Mouse (Mus musculus) liver, postnatal 0 days (tissue): ENCODE results near the gene Arhgap30. TPM values are rescaled to one million over a fixed set of nuclear protein-coding genes. Genes with fewer than 3 reads are reported as not detected.

Experiments
- ATAC-seq: fragments of 200-750 bp; cut with Nextera tagmentation; 2 replicates; pipeline ENCODE4 v1.8.0; 2017; ENCODE audit warnings: mild to moderate bottlenecking, moderate library complexity
- DNase-seq: peaks from one replicate; pipeline ENCODE4 v3.0.0-alpha.2; 2016
- H3K27ac ChIP-seq: fragments of 300-500 bp; sonication (generic); 2 replicates; pipeline ENCODE4 v1.5.1; 2014; ENCODE audit warnings: antibody characterized with exemption, moderate library complexity, mild to moderate bottlenecking, low read depth
- H3K27me3 ChIP-seq: fragments of 300-500 bp; sonication (generic); 2 replicates; pipeline ENCODE4 v1.6.1; 2014; ENCODE audit warnings: low read length, control low read depth, mixed read lengths; ENCODE audit not compliant: insufficient read depth
- H3K36me3 ChIP-seq: fragments of 300-500 bp; sonication (generic); replicated peaks from 2 replicates; pipeline ENCODE4 v1.6.1; 2014; ENCODE audit warnings: mild to moderate bottlenecking, control low read depth, low read length, moderate library complexity, mixed read lengths; ENCODE audit not compliant: insufficient read depth
- H3K4me1 ChIP-seq: fragments of 300-500 bp; sonication (generic); 2 replicates; pipeline ENCODE4 v1.6.1; 2014; ENCODE audit warnings: antibody characterized with exemption, mild to moderate bottlenecking, control low read depth; ENCODE audit not compliant: insufficient read depth
- H3K4me2 ChIP-seq: fragments of 300-500 bp; sonication (generic); 2 replicates; pipeline ENCODE4 v1.6.1; 2014; ENCODE audit warnings: low read depth, mild to moderate bottlenecking, low read length, moderate library complexity, mixed read lengths
- H3K4me3 ChIP-seq: fragments of 300-500 bp; sonication (generic); 2 replicates; pipeline ENCODE4 v1.5.1; 2014; ENCODE audit warnings: low read depth, low read length
- H3K9ac ChIP-seq: fragments of 300-500 bp; sonication (generic); replicated peaks from 2 replicates; pipeline ENCODE4 v1.6.1; 2014; ENCODE audit warnings: mild to moderate bottlenecking, moderate library complexity
- H3K9me3 ChIP-seq: fragments of 300-500 bp; sonication (generic); 2 replicates; pipeline ENCODE4 v1.6.1; 2016; ENCODE audit warnings: mild to moderate bottlenecking, control low read depth, low read length, mixed read lengths
- CTCF ChIP-seq: sonication (generic); IDR thresholded peaks from 2 replicates; pipeline ENCODE4 v1.5.1; 2016; ENCODE audit warnings: antibody characterized with exemption, low read depth
- EP300 ChIP-seq: IDR thresholded peaks from 2 replicates; pipeline ENCODE4 v1.6.1; 2016; ENCODE audit warnings: antibody characterized with exemption, low read depth, mild to moderate bottlenecking
- WGBS: fragments of 180-500 bp; shearing (Covaris S2); extraction: QIAGEN DNeasy Blood & Tissue Kit; methylation state at CpG from one replicate; pipeline ENCODE4 v1.1.7; 2014; ENCODE audit not compliant: insufficient replicate concordance; 5-methylcytosine and 5-hydroxymethylcytosine counted together
- polyA plus RNA-seq: library from polyadenylated mRNA; unstranded; fragments of >200 nt; fragmentation: Nextera tagmentation; extraction: Ambion mirVana; gene quantifications from 2 replicates; pipeline ENCODE4 v1.2.1, GENCODE M21; 2015

Gene Arhgap30
- polyA plus RNA-seq, 1 experiment from 2014 or later: 7.0 TPM

DNA sequence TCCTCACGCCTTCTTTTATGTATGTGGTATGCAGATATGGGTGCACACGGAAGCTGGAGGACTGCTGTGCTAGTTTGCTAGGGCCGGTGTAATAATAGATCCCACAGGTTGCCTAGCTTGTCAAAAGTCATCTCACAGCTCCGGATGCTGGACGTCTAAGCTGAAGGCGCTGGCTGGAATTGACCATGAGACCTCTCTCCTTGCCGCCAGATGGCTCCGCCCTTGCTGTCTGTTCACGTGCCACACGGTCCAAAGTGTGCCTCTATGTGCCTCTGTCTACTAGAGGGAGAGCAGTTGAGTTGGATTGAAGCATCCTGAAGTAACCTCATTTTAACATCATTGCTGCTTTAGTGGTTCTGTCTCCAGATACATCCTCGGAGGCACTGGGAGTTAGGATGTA, 61.3 kb downstream of the Arhgap30 start:
- DNase-seq: no peak
- no peak for ATAC-seq
- WGBS: 72% methylated on average over 11 of the region's 11 CpGs
- peaks cover 19% of the 10 kb centered on the region for H3K4me1 ChIP-seq
- no peaks in the 10 kb centered on the region for H3K27me3 ChIP-seq
- H3K27ac ChIP-seq: no peak overlapping the region
- H3K9ac ChIP-seq: no peak overlapping the region
- H3K4me2 ChIP-seq: no peak overlapping the region
- no peak overlapping the region for H3K4me3 ChIP-seq
- TF ChIP-seq EP300 (no peak), CTCF (no peak)
- no peaks in the 10 kb centered on the region for H3K36me3 ChIP-seq
- no peaks in the 10 kb centered on the region for H3K9me3 ChIP-seq

- WGBS: 60% methylated on average over 10 of the region's 10 CpGs
- Histone ChIP-seq H3K27me3 (no peaks in the 10 kb centered on the region), H3K27ac (0 out of 2 replicates have a peak overlapping the region, but pooled peaks have one; percentile 19), H3K9me3 (no peaks in the 10 kb centered on the region), H3K4me2 (no peak overlapping the region), H3K36me3 (no peaks in the 10 kb centered on the region), H3K4me1 (peaks cover 19% of the 10 kb centered on the region), H3K9ac (no peak overlapping the region), H3K4me3 (no peak overlapping the region)
- DNase-seq (no peak), ATAC-seq (no peak)
- no peak for TF ChIP-seq CTCF
Observed at GRCm38 (mm10) chr1:171451001-171451400, 62.2 kb downstream of the Arhgap30 start.

DNA sequence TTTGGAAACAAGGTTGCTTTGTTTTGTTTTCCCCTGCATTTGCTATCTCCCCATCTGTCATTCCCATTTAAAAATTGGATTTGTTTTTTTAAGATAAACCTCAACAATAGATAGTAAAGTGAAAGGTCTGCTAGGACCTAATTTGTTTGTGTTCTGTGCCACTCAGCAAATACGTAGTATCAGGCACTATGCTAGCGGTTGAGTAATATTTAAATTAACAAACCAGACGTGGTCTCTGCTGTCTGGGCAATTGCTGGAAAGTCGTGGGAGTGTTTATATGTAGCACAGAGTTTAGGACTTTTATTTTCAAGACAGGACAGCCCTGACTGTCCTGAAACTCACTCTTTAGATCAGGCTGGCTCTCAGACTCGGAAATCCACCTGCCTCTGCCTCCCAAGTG, 63.8 kb downstream of the Arhgap30 start:
- ATAC-seq: peak; percentile 77
- 36% methylated on average over 5 of the region's 5 CpGs for WGBS
- H3K27me3 ChIP-seq: no peaks in the 10 kb centered on the region
- H3K4me2 ChIP-seq: no peak overlapping the region
- no peaks in the 10 kb centered on the region for H3K9me3 ChIP-seq
- no peak overlapping the region for H3K4me3 ChIP-seq
- TF ChIP-seq EP300 (no peak), CTCF (no peak)
- H3K4me1 ChIP-seq: peaks cover 23% of the 10 kb centered on the region
- DNase-seq: no peak
- H3K27ac ChIP-seq: peak overlapping the region; percentile 88
- H3K36me3 ChIP-seq: no peaks in the 10 kb centered on the region
- no peak overlapping the region for H3K9ac ChIP-seq

- Histone ChIP-seq H3K9me3 (no peaks in the 10 kb centered on the region), H3K4me2 (no peak overlapping the region), H3K27ac (peak overlapping the region; percentile 88), H3K4me3 (no peak overlapping the region), H3K9ac (no peak overlapping the region), H3K27me3 (no peaks in the 10 kb centered on the region), H3K4me1 (peaks cover 20% of the 10 kb centered on the region), H3K36me3 (no peaks in the 10 kb centered on the region)
- WGBS: 58% methylated on average over 5 of the region's 5 CpGs
- DNase-seq: peak; percentile 77
- TF ChIP-seq CTCF: no peak
- TF ChIP-seq EP300: peak; percentile 86
- ATAC-seq: peak; percentile 87
Observed at GRCm38 (mm10) chr1:171452923-171453322, 64.2 kb downstream of the Arhgap30 start.

DNA sequence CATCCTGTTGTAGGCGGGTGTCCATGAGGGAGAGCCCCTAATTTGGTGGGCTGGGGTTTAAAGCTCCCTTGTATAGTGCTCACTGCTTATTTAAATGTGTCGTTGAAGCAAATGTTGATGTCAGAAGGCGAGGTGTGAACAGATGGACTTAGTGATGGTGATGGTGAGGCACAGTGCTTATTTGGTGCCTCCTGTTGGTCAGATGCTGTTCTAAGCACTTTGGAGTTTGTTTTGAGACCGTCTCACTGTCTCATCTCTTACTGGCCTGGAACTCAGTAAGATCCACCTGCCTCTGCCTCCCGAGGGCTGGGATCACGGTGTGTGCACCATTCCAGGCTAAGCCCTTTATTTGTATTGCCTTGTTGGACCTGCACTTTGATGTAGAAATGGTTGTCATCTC, 66.2 kb downstream of the Arhgap30 start:
- peak overlapping the region; percentile 26 for H3K27ac ChIP-seq
- no peaks in the 10 kb centered on the region for H3K27me3 ChIP-seq
- peaks cover 15% of the 10 kb centered on the region for H3K4me1 ChIP-seq
- no peak for DNase-seq
- H3K4me2 ChIP-seq: no peak overlapping the region
- H3K4me3 ChIP-seq: no peak overlapping the region
- no peak overlapping the region for H3K9ac ChIP-seq
- no peak for ATAC-seq
- 77% methylated on average over 6 of the region's 6 CpGs for WGBS
- H3K9me3 ChIP-seq: no peaks in the 10 kb centered on the region
- TF ChIP-seq EP300 (no peak), CTCF (peak; percentile 35)
- no peaks in the 10 kb centered on the region for H3K36me3 ChIP-seq

DNA sequence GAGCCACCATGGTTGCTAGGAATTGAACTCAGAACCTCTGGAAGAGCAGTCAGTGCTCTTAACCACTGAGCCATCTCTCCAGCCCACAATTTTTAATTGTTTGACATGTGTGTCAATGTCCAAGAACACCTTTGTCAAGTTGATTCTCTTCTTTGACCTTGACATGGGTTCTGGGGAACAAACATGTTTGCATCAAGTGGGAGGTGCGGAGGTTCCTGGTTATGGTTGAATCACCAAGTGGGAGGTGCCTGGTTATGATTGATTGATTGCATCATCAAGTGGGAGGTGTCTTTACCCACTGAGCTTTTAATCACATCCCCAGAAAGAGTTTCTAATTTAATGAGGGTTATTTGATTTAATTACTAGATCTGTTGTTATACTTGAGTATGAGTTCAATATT, 68.8 kb downstream of the Arhgap30 start:
- Histone ChIP-seq H3K36me3 (peaks cover 12% of the 10 kb centered on the region), H3K27ac (peak overlapping the region; percentile 34; the same call in 1 of the 2 replicates), H3K9me3 (no peaks in the 10 kb centered on the region), H3K4me1 (peaks cover 10% of the 10 kb centered on the region), H3K4me3 (no peak overlapping the region), H3K9ac (no peak overlapping the region), H3K4me2 (no peak overlapping the region), H3K27me3 (no peaks in the 10 kb centered on the region)
- peak; percentile 55 for ATAC-seq
- peak; percentile 38 for DNase-seq
- WGBS: 57% methylated on average over 1 of the region's 1 CpGs
- peak; percentile 60 for TF ChIP-seq EP300
- TF ChIP-seq CTCF: no peak

- H3K4me1 ChIP-seq: peaks cover 7% of the 10 kb centered on the region
- no peak overlapping the region for H3K4me3 ChIP-seq
- TF ChIP-seq EP300: no peak
- no peak for TF ChIP-seq CTCF
- no peak overlapping the region for H3K27ac ChIP-seq
- DNase-seq (no peak), ATAC-seq (no peak)
- peaks cover 14% of the 10 kb centered on the region for H3K36me3 ChIP-seq
- H3K27me3 ChIP-seq: no peaks in the 10 kb centered on the region
- H3K9ac ChIP-seq: no peak overlapping the region
- no peak overlapping the region for H3K4me2 ChIP-seq
- WGBS: 79% methylated on average over 5 of the region's 5 CpGs
- H3K9me3 ChIP-seq: no peaks in the 10 kb centered on the region
Observed at GRCm38 (mm10) chr1:171459791-171460190, 71.0 kb downstream of the Arhgap30 start.

Other genes with a start within 250 kb of the Arhgap30 start
- 207 and 212 TPM in 2 replicates for gene Sdhc, start 238.4 kb upstream of the Arhgap30 start, polyA plus RNA-seq
- gene Mpz, start 238.2 kb upstream of the Arhgap30 start, polyA plus RNA-seq: 0.05 and 0.12 TPM in 2 replicates
- 6.7 and 8.2 TPM in 2 replicates for gene Pcp4l1, start 192.7 kb upstream of the Arhgap30 start, polyA plus RNA-seq
- gene Nr1i3, start 175.0 kb upstream of the Arhgap30 start, polyA plus RNA-seq: 49.6 and 53.1 TPM in 2 replicates
- gene Tomm40l, start 166.4 kb upstream of the Arhgap30 start, polyA plus RNA-seq: 5.7 and 6.6 TPM in 2 replicates
- 20,306 and 20,852 TPM in 2 replicates for gene Apoa2, start 163.9 kb upstream of the Arhgap30 start, polyA plus RNA-seq
- 171 and 176 TPM in 2 replicates for gene Fcer1g, start 154.6 kb upstream of the Arhgap30 start, polyA plus RNA-seq
- 0.41 and 0.51 TPM in 2 replicates for gene Adamts4, start 138.5 kb upstream of the Arhgap30 start, polyA plus RNA-seq
- gene Ndufs2, start 137.6 kb upstream of the Arhgap30 start, polyA plus RNA-seq: 158 and 170 TPM in 2 replicates
- 16.0 and 16.7 TPM in 2 replicates for gene B4galt3, start 118.6 kb upstream of the Arhgap30 start, polyA plus RNA-seq
- 61.5 and 69.6 TPM in 2 replicates for gene Ppox, start 107.8 kb upstream of the Arhgap30 start, polyA plus RNA-seq
- 13.9 and 15.1 TPM in 2 replicates for gene Usp21, start 101.0 kb upstream of the Arhgap30 start, polyA plus RNA-seq
- gene Ufc1, start 93.9 kb upstream of the Arhgap30 start, polyA plus RNA-seq: 58.1 and 59.6 TPM in 2 replicates
- 16.4 and 17.7 TPM in 2 replicates for gene Dedd, start 59.8 kb upstream of the Arhgap30 start, polyA plus RNA-seq
- 73.4 and 74.6 TPM in 2 replicates for gene Nit1, start 43.3 kb upstream of the Arhgap30 start, polyA plus RNA-seq
- gene Pfdn2, start 43.3 kb upstream of the Arhgap30 start, polyA plus RNA-seq: 46.2 and 47.7 TPM in 2 replicates
- gene Klhdc9, start 28.2 kb upstream of the Arhgap30 start, polyA plus RNA-seq: 0.59 and 0.60 TPM in 2 replicates
- 0.15 and 0.22 TPM in 2 replicates for gene Nectin4, start 18.9 kb upstream of the Arhgap30 start, polyA plus RNA-seq
- 22.6 and 25.4 TPM in 2 replicates for gene Usf1, start 22.4 kb downstream of the Arhgap30 start, polyA plus RNA-seq
- 36.5 and 37.8 TPM in 2 replicates for gene Tstd1, start 29.9 kb downstream of the Arhgap30 start, polyA plus RNA-seq
- 57.9 and 61.7 TPM in 2 replicates for gene F11r, start 48.6 kb downstream of the Arhgap30 start, polyA plus RNA-seq
- gene Alyref2, start 114.5 kb downstream of the Arhgap30 start, polyA plus RNA-seq: 8.4 and 8.9 TPM in 2 replicates
- not detected in 2 replicates for gene Itln1, start 146.3 kb downstream of the Arhgap30 start, polyA plus RNA-seq
- 0.85 and 1.1 TPM in 2 replicates for gene Cd244a, start 170.2 kb downstream of the Arhgap30 start, polyA plus RNA-seq
- gene Ly9, start 218.5 kb downstream of the Arhgap30 start, polyA plus RNA-seq: 1.4 and 2.2 TPM in 2 replicates